Mouse (Mus musculus) lung, postnatal 0 days (tissue): ENCODE data around the gene Msh3.

Experiments used
- CTCF ChIP-seq: IDR thresholded peaks from 2 replicates; pipeline ENCODE4 v1.5.1; 2016; ENCODE audit warnings: antibody characterized with exemption, mild to moderate bottlenecking
- EP300 ChIP-seq: IDR thresholded peaks from 2 replicates; pipeline ENCODE4 v1.6.1; 2016; ENCODE audit warnings: antibody characterized with exemption, mild to moderate bottlenecking, control low read depth

DNA sequence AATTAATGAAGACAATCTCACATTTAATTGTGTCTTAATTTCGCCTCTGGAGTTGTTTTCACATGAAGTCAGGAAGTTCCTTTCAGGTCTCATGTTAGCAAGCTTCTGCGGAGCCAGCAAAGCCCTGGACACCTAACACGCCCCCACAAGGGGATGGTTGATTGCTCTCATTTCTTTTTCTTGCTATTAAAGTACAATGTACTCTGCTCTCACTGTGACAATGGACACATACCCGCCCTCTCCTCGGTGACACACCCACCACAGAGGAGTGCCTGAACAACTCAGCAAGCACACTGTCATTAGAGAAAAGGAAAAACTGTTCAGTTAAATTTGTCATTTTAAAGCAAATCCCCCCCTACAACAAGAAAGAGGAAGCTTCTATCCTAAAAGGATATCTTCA lies 8.5 kb downstream of the Msh3 start:
- TF ChIP-seq CTCF (no peak), EP300 (no peak)
